Mouse (Mus musculus) erythroblast, embryonic 14.5 days (primary cell): ENCODE measurements at regions not wholly inside any gene's neighbourhood (a gene's known extent, or its start where the extent isn't known, plus 50 kb on each side); places are given as distances from the start of the nearest gene placed in this dataset.
"Not testable (repeated sequence)": the region's sequence is repeated elsewhere in the genome, so short reads cannot be mapped to it uniquely, and the experiment has no call there.

Experiments
- H3K27me3 ChIP-seq: 2 replicates; pipeline ENCODE4 v1.6.1; 2012; ENCODE audit warnings: inconsistent platforms; ENCODE audit not compliant: control insufficient read depth
- H3K36me3 ChIP-seq: 2 replicates; pipeline ENCODE4 v1.6.1; 2012; ENCODE audit warnings: mild to moderate bottlenecking, inconsistent platforms; ENCODE audit not compliant: control insufficient read depth
- H3K4me1 ChIP-seq: 2 replicates; pipeline ENCODE4 v1.6.1; 2012; ENCODE audit warnings: inconsistent platforms; ENCODE audit not compliant: control insufficient read depth
- H3K4me3 ChIP-seq: replicated peaks from 2 replicates; pipeline ENCODE3; 2012; ENCODE audit warnings: moderate library complexity, mild to moderate bottlenecking, inconsistent platforms
- H3K9me3 ChIP-seq: 2 replicates; pipeline ENCODE4 v1.6.1; 2012; ENCODE audit warnings: low read length, inconsistent platforms, mixed read lengths; ENCODE audit not compliant: control insufficient read depth
- GATA1 ChIP-seq: IDR thresholded peaks from 2 replicates; pipeline ENCODE4 v1.6.1; 2012; ENCODE audit warnings: low read length, inconsistent platforms, mixed read lengths
- TAL1 ChIP-seq: IDR thresholded peaks from 3 replicates; pipeline ENCODE4 v1.6.1; 2012; ENCODE audit warnings: low read length, inconsistent platforms, mixed read lengths

- peaks cover 29% of the 10 kb centered on the region for H3K9me3 ChIP-seq
- H3K36me3 ChIP-seq = no peaks in the 10 kb centered on the region
- no peaks in the 10 kb centered on the region for H3K4me1 ChIP-seq
- H3K27me3 ChIP-seq = no peaks in the 10 kb centered on the region
- no peak overlapping the region for H3K4me3 ChIP-seq
- TF ChIP-seq TAL1 = no peak
- TF ChIP-seq GATA1 = no peak
These were observed 294.0 kb downstream of the Ajap1 start for GRCm38 (mm10) chr4:153188504-153189031.

- Histone ChIP-seq H3K4me1 (no peaks in the 10 kb centered on the region), H3K9me3 (peaks cover 26% of the 10 kb centered on the region), H3K27me3 (no peaks in the 10 kb centered on the region), H3K4me3 (no peak overlapping the region), H3K36me3 (no peaks in the 10 kb centered on the region)
- no peak for TF ChIP-seq TAL1
- TF ChIP-seq GATA1 = no peak
These were observed 294.6 kb downstream of the Ajap1 start for GRCm38 (mm10) chr4:153187959-153188503.

GRCm38 (mm10) chr4:153177496-153177895 is 305.1 kb downstream of the Ajap1 start:
- H3K4me3 ChIP-seq = no peak overlapping the region
- no peaks in the 10 kb centered on the region for H3K36me3 ChIP-seq
- no peak for TF ChIP-seq TAL1
- TF ChIP-seq GATA1 = no peak
- no peaks in the 10 kb centered on the region for H3K4me1 ChIP-seq
- H3K27me3 ChIP-seq = no peaks in the 10 kb centered on the region
- peaks cover 68% of the 10 kb centered on the region for H3K9me3 ChIP-seq

GRCm38 (mm10) chr4:153175660-153176059 is 307.0 kb downstream of the Ajap1 start:
- TF ChIP-seq GATA1 = no peak
- no peak overlapping the region for H3K4me3 ChIP-seq
- H3K36me3 ChIP-seq = no peaks in the 10 kb centered on the region
- H3K27me3 ChIP-seq = no peaks in the 10 kb centered on the region
- H3K4me1 ChIP-seq = no peaks in the 10 kb centered on the region
- H3K9me3 ChIP-seq = peaks cover 71% of the 10 kb centered on the region

GRCm38 (mm10) chr4:153175077-153175476 is 307.5 kb downstream of the Ajap1 start:
- TF ChIP-seq GATA1 (no peak), TAL1 (no peak)
- Histone ChIP-seq H3K27me3 (no peaks in the 10 kb centered on the region), H3K36me3 (no peaks in the 10 kb centered on the region), H3K9me3 (peaks cover 71% of the 10 kb centered on the region), H3K4me3 (no peak overlapping the region), H3K4me1 (no peaks in the 10 kb centered on the region)

- no peak overlapping the region for H3K4me3 ChIP-seq
- H3K36me3 ChIP-seq = no peaks in the 10 kb centered on the region
- H3K27me3 ChIP-seq = no peaks in the 10 kb centered on the region
- peaks cover 81% of the 10 kb centered on the region for H3K9me3 ChIP-seq
- TF ChIP-seq TAL1 = no peak
- TF ChIP-seq GATA1 = no peak
- H3K4me1 ChIP-seq = no peaks in the 10 kb centered on the region
These were observed 312.6 kb downstream of the Ajap1 start for GRCm38 (mm10) chr4:153169991-153170390.

- TF ChIP-seq GATA1 (no peak), TAL1 (no peak)
- no peaks in the 10 kb centered on the region for H3K36me3 ChIP-seq
- H3K4me3 ChIP-seq = no peak overlapping the region
- H3K4me1 ChIP-seq = no peaks in the 10 kb centered on the region
- H3K9me3 ChIP-seq = peaks cover 74% of the 10 kb centered on the region
- H3K27me3 ChIP-seq = no peaks in the 10 kb centered on the region
These were observed 317.8 kb downstream of the Ajap1 start for GRCm38 (mm10) chr4:153164810-153165209.

GRCm38 (mm10) chr4:153160115-153160514 is 322.5 kb downstream of the Ajap1 start:
- Histone ChIP-seq H3K9me3 (peaks cover 70% of the 10 kb centered on the region), H3K4me3 (no peak overlapping the region)
- TF ChIP-seq GATA1 = no peak

GRCm38 (mm10) chr4:153157572-153157971 is 325.0 kb downstream of the Ajap1 start:
- peaks cover 64% of the 10 kb centered on the region for H3K9me3 ChIP-seq
- no peaks in the 10 kb centered on the region for H3K4me1 ChIP-seq
- no peaks in the 10 kb centered on the region; the same call in 1 of the 2 replicates for H3K27me3 ChIP-seq
- no peaks in the 10 kb centered on the region for H3K36me3 ChIP-seq
- H3K4me3 ChIP-seq = no peak overlapping the region
- TF ChIP-seq TAL1 (no peak), GATA1 (no peak)

More at GRCm38 (mm10) chr4:153160115-153160514, 322.5 kb downstream of the Ajap1 start:
- Histone ChIP-seq H3K4me1 (no peaks in the 10 kb centered on the region), H3K27me3 (no peaks in the 10 kb centered on the region; the same call in 1 of the 2 replicates), H3K36me3 (no peaks in the 10 kb centered on the region)

GRCm38 (mm10) chr4:153152923-153153322 is 329.7 kb downstream of the Ajap1 start:
- not testable (repeated sequence) for H3K4me1 ChIP-seq, H3K4me3 ChIP-seq, H3K27me3 ChIP-seq, H3K36me3 ChIP-seq
- H3K9me3 ChIP-seq = peaks cover 62% of the 10 kb centered on the region
